Mouse (Mus musculus) lung, adult 2 months (tissue): Measurements from ENCODE around the gene Prc1.

Experiments used
- CTCF ChIP-seq: fragments of 200-500 bp; IDR thresholded peaks from 2 replicates; pipeline ENCODE4 v1.5.1; 2011; ENCODE audit warnings: mild to moderate bottlenecking, low read length, control low read depth; ENCODE audit not compliant: insufficient read depth
- POLR2A ChIP-seq: fragments of 200-500 bp; IDR thresholded peaks from 2 replicates; pipeline ENCODE4 v1.6.1; 2011; ENCODE audit warnings: low read depth, mild to moderate bottlenecking, control low read depth, low read length, borderline replicate concordance; ENCODE audit errors: extremely low read depth

DNA sequence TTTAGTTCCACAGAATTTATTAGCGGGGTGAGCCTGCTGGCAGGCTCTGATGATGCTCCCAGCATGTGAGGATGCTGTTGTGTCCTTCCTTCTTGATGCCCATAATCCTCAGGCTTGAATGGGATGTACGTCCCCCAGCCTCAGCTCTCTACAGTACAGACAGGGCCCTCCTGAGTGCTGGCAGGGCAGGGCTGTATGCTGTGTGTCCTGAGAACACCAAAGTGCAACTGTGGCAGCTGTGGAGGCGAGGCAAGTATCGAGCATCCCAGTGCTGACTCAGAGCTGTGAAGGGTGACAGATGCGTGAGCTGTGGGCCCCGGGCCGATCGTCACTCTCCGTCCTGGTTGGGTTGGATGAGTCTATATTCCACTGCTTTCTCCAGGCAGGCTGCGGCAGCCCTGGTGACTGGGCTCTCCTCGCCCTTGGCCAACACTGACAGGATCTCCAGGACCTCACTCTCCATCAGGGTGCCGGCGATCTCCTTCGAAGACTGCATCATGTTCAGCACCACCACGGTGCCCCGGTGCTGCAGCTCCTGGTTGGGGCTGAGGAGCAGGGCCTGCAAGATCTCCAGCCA, 31.1 kb downstream of the Prc1 start:
- TF ChIP-seq POLR2A (no peak), CTCF (no peak)
